Mouse (Mus musculus) duodenum, adult 2 months (tissue): ENCODE results near the gene Rbpjl. TPM values are rescaled to one million over a fixed set of nuclear protein-coding genes. Genes with fewer than 3 reads are reported as not detected.

Experiments
- polyA plus RNA-seq: library from polyadenylated mRNA; depleted of rRNA; stranded (reverse); fragments of >200 nt; gene quantifications from 2 replicates; pipeline ENCODE4 v1.2.3, GENCODE M21; 2012; ENCODE audit warnings: low replicate concordance; rRNA removed

Rbpjl gene
- polyA plus RNA-seq = 0.17 and 70.7 TPM in 2 replicates

DNA sequence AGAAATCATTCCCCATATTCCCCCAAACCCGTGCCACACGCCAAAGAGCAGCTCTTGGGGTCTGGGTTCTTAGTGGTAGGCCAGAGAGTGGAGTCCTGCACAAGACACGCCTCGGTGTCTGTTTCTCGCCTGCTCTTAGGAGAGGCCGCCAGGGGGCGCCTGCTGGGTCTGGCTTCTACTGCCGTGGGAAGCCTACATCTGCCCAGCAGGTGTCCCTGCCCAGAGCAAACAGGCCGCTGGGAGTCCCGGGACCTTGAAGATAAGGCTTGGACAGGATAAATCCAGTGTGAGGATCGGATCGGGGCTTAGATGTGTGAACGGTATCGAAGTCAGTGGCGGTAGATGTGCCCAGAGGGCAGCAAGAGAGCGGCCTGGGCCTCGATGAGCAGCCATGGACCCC, at the start of gene Rbpjl:
TSS of gene Rbpjl (plus strand) at position 236 of the 400 bp plus-strand sequence.

DNA sequence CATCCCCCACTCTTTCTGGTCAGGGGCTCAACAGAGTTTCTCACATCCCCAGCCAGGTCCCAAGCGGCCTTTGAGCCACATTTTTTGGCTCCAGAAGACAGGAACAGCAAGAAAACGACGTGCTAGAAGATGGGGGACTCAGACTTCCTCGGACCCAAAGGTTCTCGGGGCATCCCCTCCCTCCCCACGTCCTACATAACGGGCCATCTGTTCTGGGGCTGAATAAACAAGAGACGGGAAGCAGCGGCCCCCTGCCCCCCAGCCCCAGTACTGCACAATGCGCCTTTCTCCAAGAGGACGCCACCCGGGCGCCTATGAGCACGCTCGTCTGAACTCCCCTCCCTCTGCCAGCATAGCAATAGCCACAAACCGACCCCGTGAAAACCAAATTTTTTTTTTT, 13.9 kb upstream of the Rbpjl start, which contains the start of gene Slpi:
TSS of gene Slpi (minus strand) at position 76 of the 400 bp plus-strand sequence.

DNA sequence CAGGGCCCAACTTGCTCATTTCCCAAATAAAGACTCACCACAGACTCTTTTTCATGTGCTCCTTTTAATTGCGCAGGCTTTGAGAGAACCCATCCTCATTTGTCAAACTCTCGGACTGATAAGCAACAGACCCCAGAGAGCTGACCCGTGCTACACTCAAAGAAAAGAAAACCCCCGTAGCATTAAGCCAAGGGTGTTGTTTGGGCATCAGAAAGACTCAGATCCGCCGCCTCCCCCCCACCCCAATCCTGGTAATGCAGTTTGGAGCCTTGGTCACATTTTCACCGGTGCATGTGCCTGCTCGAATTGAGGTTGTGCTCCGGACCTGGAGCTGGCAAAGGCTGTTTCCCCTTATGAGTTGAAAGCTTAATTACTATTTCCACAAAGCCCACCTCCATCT, 2.1 kb downstream of the Rbpjl start, which contains the start of gene Matn4:
TSS of gene Matn4 (minus strand) at position 101 of the 400 bp plus-strand sequence.

DNA sequence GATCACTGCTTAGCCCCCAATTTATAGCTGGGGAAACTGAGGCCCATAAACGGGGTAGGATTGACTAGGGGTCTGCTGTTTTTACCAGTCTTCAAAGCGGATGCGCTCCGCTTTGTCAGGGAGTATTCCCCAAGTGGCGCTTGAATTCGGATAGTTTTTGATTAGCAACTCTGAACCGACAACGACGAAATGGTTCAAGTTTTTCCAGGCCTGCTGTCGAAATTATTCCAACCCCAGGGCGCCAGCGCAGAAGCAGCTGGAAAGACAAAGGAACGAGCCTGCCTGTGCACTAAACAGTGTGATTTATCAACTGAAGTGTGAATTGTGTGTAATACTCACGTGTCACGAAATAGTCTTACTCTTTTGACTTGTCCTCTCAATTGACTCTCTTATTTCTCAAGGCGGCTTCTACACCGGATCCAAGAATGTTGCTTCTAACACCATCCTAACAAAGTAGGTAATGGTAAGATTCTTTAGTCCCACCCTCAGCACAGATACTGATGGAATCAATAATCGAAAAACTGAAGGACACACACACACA, 40.6 kb downstream of the Rbpjl start, which contains the start of gene Sdc4:
TSS of gene Sdc4 (minus strand) at position 428 of the 541 bp plus-strand sequence.

DNA sequence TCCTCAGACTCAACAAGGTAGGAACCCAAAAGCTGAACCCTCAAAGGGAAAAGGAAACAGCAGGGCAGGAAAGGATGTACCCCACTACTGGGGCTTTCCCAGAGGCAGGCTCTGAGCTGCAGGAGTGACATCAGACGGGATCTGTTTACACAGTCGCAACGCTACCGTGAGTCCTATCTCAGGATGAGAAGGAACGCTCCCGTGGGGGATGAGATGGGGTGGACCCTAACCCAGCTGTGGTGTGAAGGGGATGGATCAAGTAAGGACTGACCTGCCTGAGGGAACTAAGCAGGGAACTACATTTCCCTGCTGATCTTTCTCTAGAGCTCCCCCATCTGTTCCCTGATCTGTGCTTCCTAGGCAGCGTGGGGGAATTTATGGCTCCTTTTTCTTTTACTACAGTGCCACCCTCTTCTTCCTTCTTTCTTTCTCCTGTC, 53.9 kb downstream of the Rbpjl start, which contains the start of gene Sys1:
TSS of gene Sys1 (plus strand) at position 101 of the 437 bp plus-strand sequence.

DNA sequence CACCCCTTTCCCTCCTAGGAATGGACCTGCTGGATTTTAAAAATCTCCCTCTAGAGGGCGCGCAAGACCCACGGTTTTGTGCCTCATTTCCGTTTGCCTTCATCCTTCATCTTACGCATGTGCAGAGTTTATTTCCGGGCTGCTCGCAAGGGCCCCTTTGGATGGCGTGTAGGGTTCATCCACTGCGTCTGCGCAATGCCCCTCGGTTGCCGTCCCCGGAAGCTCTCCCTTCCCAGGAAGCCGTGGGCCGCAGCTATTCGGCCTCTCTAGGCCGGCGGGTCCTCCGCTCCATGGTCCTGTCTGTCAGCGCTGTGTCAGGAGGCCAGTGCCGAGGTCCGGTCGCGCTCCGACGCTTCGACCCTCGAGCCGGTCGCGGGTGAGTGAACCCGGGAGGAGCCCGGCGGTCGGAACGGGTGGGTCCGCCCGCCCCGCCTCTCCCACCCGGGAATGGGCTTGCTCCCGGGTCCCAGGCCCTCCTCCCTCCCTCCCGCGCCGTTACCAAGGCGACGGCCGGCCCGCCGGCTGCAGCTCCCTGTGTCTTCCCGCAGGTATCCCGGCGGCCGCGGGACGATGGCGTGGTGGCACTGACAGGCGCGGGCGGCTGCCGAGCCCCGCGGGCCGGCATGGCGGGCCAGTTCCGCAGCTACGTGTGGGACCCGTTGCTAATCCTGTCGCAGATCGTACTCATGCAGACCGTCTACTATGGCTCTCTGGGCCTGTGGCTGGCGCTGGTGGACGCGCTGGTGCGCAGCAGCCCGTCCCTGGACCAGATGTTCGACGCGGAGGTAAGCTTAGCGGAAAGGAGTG, 58.0 kb downstream of the Rbpjl start, which contains the start of gene Gm20458:
TSS of gene Gm20458 (plus strand) at position 223 of the 807 bp plus-strand sequence.

Other genes with a start within 250 kb of the Rbpjl start
- 0.11 TPM in 1 of 2 replicates, not detected in the other for gene Kcns1, start 232.0 kb upstream of the Rbpjl start, polyA plus RNA-seq
- gene Wfdc5, start 220.4 kb upstream of the Rbpjl start, polyA plus RNA-seq = not detected in 2 replicates
- gene Wfdc12, start 212.5 kb upstream of the Rbpjl start, polyA plus RNA-seq = not detected in 2 replicates
- not detected in 2 replicates for gene Wfdc15a, start 203.0 kb upstream of the Rbpjl start, polyA plus RNA-seq
- gene Wfdc15b, start 181.5 kb upstream of the Rbpjl start, polyA plus RNA-seq = 0.31 and 2.6 TPM in 2 replicates
- gene Svs2, start 164.7 kb upstream of the Rbpjl start, polyA plus RNA-seq = not detected in 2 replicates
- gene Svs3b, start 146.5 kb upstream of the Rbpjl start, polyA plus RNA-seq = not detected in 2 replicates
- not detected in 2 replicates for gene Svs4, start 124.7 kb upstream of the Rbpjl start, polyA plus RNA-seq
- not detected in 2 replicates for gene Svs3a, start 113.9 kb upstream of the Rbpjl start, polyA plus RNA-seq
- not detected in 2 replicates for gene Svs6, start 86.4 kb upstream of the Rbpjl start, polyA plus RNA-seq
- gene Svs5, start 70.4 kb upstream of the Rbpjl start, polyA plus RNA-seq = not detected in 2 replicates
- gene Slpi, start 14.0 kb upstream of the Rbpjl start, polyA plus RNA-seq = 9.0 and 13.9 TPM in 2 replicates
- gene Matn4, start 2.0 kb downstream of the Rbpjl start, polyA plus RNA-seq = 0.81 and 1.6 TPM in 2 replicates
- 26.7 and 44.6 TPM in 2 replicates for gene Sdc4, start 40.7 kb downstream of the Rbpjl start, polyA plus RNA-seq
- 289 and 485 TPM in 2 replicates for gene Sys1, start 53.8 kb downstream of the Rbpjl start, polyA plus RNA-seq
- gene Gm20458, start 57.8 kb downstream of the Rbpjl start, polyA plus RNA-seq = 34.5 and 97.9 TPM in 2 replicates
- gene Trp53tg5, start 70.6 kb downstream of the Rbpjl start, polyA plus RNA-seq = not detected in 2 replicates
- 59.4 and 113 TPM in 2 replicates for gene Dbndd2, start 83.0 kb downstream of the Rbpjl start, polyA plus RNA-seq
- gene Pigt, start 94.4 kb downstream of the Rbpjl start, polyA plus RNA-seq = 196 and 283 TPM in 2 replicates
- gene Wfdc2, start 159.3 kb downstream of the Rbpjl start, polyA plus RNA-seq = 2.4 and 68.3 TPM in 2 replicates
- gene Spint3, start 170.3 kb downstream of the Rbpjl start, polyA plus RNA-seq = not detected in 2 replicates
- gene Wfdc6a, start 182.3 kb downstream of the Rbpjl start, polyA plus RNA-seq = not detected in 2 replicates
- gene Eppin, start 190.5 kb downstream of the Rbpjl start, polyA plus RNA-seq = not detected in 2 replicates
- gene Wfdc6b, start 210.4 kb downstream of the Rbpjl start, polyA plus RNA-seq = not detected in 2 replicates
- not detected in 2 replicates for gene Wfdc8, start 210.5 kb downstream of the Rbpjl start, polyA plus RNA-seq
- 0.16 TPM in 1 of 2 replicates, not detected in the other for gene Wfdc16, start 235.7 kb downstream of the Rbpjl start, polyA plus RNA-seq